26 mouse cellular contexts compared by ENCODE assay signal in genomic region chr9:118710625-118711024, GRCm38 (mm10).
A peak's percentile ranks its signal among the peaks of the same experiment; 100 is the strongest.
DNase-seq lines count a peak whose midpoint lies in the region; ATAC-seq and TF ChIP-seq lines count a peak whose summit lies in the region.
"Had no signal": no experiment of that assay in that cellular context is flagged by ENCODE, and none has a peak within 500 bp of the region (broad histone marks: within the 10 kb centered on the region; RNA-seq: fewer than 3 reads in every experiment).

No protein-coding gene starts in this region.

- H3K9me3 ChIP-seq in kidney, embryonic 15.5 days (replicated peaks): no peaks in the 10 kb centered on the region
- H3K9me3 ChIP-seq: forebrain, embryonic 12.5 days; intestine, embryonic 15.5 days had no signal

- no peak overlapping the region for H3K9ac ChIP-seq in kidney, embryonic 15.5 days
- H3K9ac ChIP-seq: embryonic facial prominence, embryonic 13.5 days; forebrain, embryonic 12.5 days; heart, embryonic 12.5 days; intestine, embryonic 15.5 days; limb, embryonic 12.5 days; liver, postnatal 0 days had no signal

- H3K4me1 ChIP-seq in kidney, embryonic 15.5 days: peaks cover 33% of the 10 kb centered on the region
- peaks cover 32% of the 10 kb centered on the region for H3K4me1 ChIP-seq in thymus, adult 2 months (replicated peaks; ENCODE audit: control insufficient read depth, insufficient read depth, low read length)

- no peak for ATAC-seq in kidney, embryonic 15.5 days (replicated peaks; ENCODE audit: low FRiP score)
- ATAC-seq: hindbrain, embryonic 16.5 days; intestine, embryonic 15.5 days; liver, postnatal 0 days had no signal

- H3K4me2 ChIP-seq in kidney, embryonic 15.5 days: no peak overlapping the region
- H3K4me2 ChIP-seq: embryonic facial prominence, embryonic 13.5 days; forebrain, embryonic 12.5 days; heart, embryonic 12.5 days; intestine, embryonic 15.5 days; limb, embryonic 12.5 days; liver, embryonic 11.5 days had no signal

- no peak overlapping the region for H3K27ac ChIP-seq in kidney, embryonic 15.5 days
- no peak overlapping the region for H3K27ac ChIP-seq in thymus, adult 2 months (ENCODE audit: control insufficient read depth, insufficient read depth, low read length)
- H3K27ac ChIP-seq: embryonic facial prominence, embryonic 13.5 days; forebrain, embryonic 12.5 days; hindbrain, embryonic 10.5 days; intestine, embryonic 15.5 days; layer of hippocampus, adult 2 months had no signal

- H3K4me3 ChIP-seq in kidney, embryonic 15.5 days (replicated peaks): no peak overlapping the region
- H3K4me3 ChIP-seq in thymus, adult 2 months (ENCODE audit: control insufficient read depth, insufficient read depth, low read length): no peak overlapping the region
- H3K4me3 ChIP-seq: embryonic facial prominence, embryonic 13.5 days; erythroblast, embryonic 14.5 days; forebrain, embryonic 12.5 days; heart, embryonic 12.5 days; hindbrain, embryonic 10.5 days; intestine, embryonic 15.5 days; layer of hippocampus, adult 2 months; limb, embryonic 12.5 days had no signal

- TF ChIP-seq CTCF in thymus, adult 2 months (IDR thresholded peaks at IDR 0.05; ENCODE audit: borderline replicate concordance, control insufficient read depth, extremely low read depth, insufficient read depth, low read length, poor library complexity): no peak

- 33% methylated on average over 9 of the region's 9 CpGs for WGBS in kidney, embryonic 15.5 days
- 13% methylated on average over 9 of the region's 9 CpGs for WGBS in thymus, adult 2 months

- H3K27me3 ChIP-seq in kidney, embryonic 15.5 days: no peaks in the 10 kb centered on the region
- H3K27me3 ChIP-seq in thymus, adult 2 months (ENCODE audit: control insufficient read depth, insufficient read depth, low read length): no peaks in the 10 kb centered on the region
- H3K27me3 ChIP-seq: embryonic facial prominence, embryonic 13.5 days; forebrain, embryonic 12.5 days; heart, embryonic 12.5 days; intestine, embryonic 15.5 days; limb, embryonic 12.5 days had no signal

- no peak for TF ChIP-seq POLR2A in thymus, adult 2 months (IDR thresholded peaks at IDR 0.05; ENCODE audit: control insufficient read depth, extremely low read depth, insufficient read depth, low read length, poor library complexity)

- peaks cover 39% of the 10 kb centered on the region for H3K36me3 ChIP-seq in kidney, embryonic 15.5 days
- H3K36me3 ChIP-seq in thymus, adult 2 months (ENCODE audit: control insufficient read depth, insufficient read depth, low read length): no peaks in the 10 kb centered on the region
- H3K36me3 ChIP-seq: forebrain, embryonic 12.5 days; intestine, embryonic 15.5 days had no signal

- peak; percentile 16 for DNase-seq in kidney, adult 9 months
- DNase-seq in kidney, postnatal 25 days: peak; percentile 52 to 56
- DNase-seq in thymus, adult 2 months: peak; percentile 58
- DNase-seq in urinary bladder, postnatal 14 days (ENCODE audit: low spot score): no peak
- no peak for DNase-seq in lung, postnatal 4 days
- DNase-seq in gastrocnemius, postnatal 10 days: no peak
- DNase-seq: adrenal gland, postnatal 10 days; cerebellum, adult 2 months; cerebellum, postnatal 25 days; embryo, embryonic 11 days; heart, postnatal 10 days; liver, postnatal 0 days; lung, postnatal 10 days; midbrain, embryonic 14.5 days; right cerebral cortex, postnatal 14 days had no signal

Comparison
In these comparisons a context has a peak if more than half of its experiments do, and no peak if none do; other contexts are left out.
1. DNase-seq: peak in kidney, adult 9 months (single experiment), kidney, postnatal 25 days (2 of 2) and thymus, adult 2 months (single experiment); none in urinary bladder, postnatal 14 days (single experiment), lung, postnatal 4 days (0 of 2) and gastrocnemius, postnatal 10 days (single experiment).